Mouse (Mus musculus) stomach, embryonic 16.5 days (tissue): ENCODE data around the gene Acox1. TPM values are rescaled to one million over a fixed set of nuclear protein-coding genes. Genes with fewer than 3 reads are reported as not detected.

ENCODE experiments used
- ATAC-seq: fragments of 200-750 bp; cut with Nextera tagmentation; 2 replicates; pipeline ENCODE4 v1.8.0; 2017; ENCODE audit warnings: moderate number of reproducible peaks, moderate TSS enrichment; ENCODE audit not compliant: insufficient read depth, low FRiP score
- H3K27ac ChIP-seq: fragments of 300-500 bp; sonication (generic); 2 replicates; pipeline ENCODE4 v1.5.1; 2014; ENCODE audit warnings: low read length
- H3K27me3 ChIP-seq: fragments of 300-500 bp; sonication (generic); 2 replicates; pipeline ENCODE4 v1.6.1; 2014; ENCODE audit warnings: low read length, control low read depth, mixed read lengths; ENCODE audit not compliant: control insufficient read depth, insufficient read depth
- H3K36me3 ChIP-seq: fragments of 300-500 bp; sonication (generic); 2 replicates; pipeline ENCODE4 v1.6.1; 2014; ENCODE audit warnings: low read length; ENCODE audit not compliant: control insufficient read depth, insufficient read depth
- H3K4me1 ChIP-seq: fragments of 300-500 bp; sonication (generic); 2 replicates; pipeline ENCODE4 v1.6.1; 2014; ENCODE audit warnings: low read length, control low read depth, mixed read lengths; ENCODE audit not compliant: control insufficient read depth, insufficient read depth
- H3K4me2 ChIP-seq: fragments of 300-500 bp; sonication (generic); 2 replicates; pipeline ENCODE4 v1.6.1; 2014; ENCODE audit warnings: low read depth, low read length, mixed read lengths
- H3K4me3 ChIP-seq: fragments of 300-500 bp; sonication (generic); replicated peaks from 2 replicates; pipeline ENCODE4 v1.5.1; 2014; ENCODE audit warnings: mild to moderate bottlenecking, low read length
- H3K9ac ChIP-seq: fragments of 300-500 bp; sonication (generic); 2 replicates; pipeline ENCODE4 v1.6.1; 2014; ENCODE audit warnings: low read length
- H3K9me3 ChIP-seq: fragments of 300-500 bp; sonication (generic); replicated peaks from 2 replicates; pipeline ENCODE4 v1.6.1; 2016; ENCODE audit warnings: low read length, control low read depth; ENCODE audit not compliant: control insufficient read depth
- WGBS: fragments of 180-500 bp; shearing (Covaris S2); extraction: QIAGEN DNeasy Blood & Tissue Kit; methylation state at CpG from one replicate; pipeline ENCODE4 v1.1.7; 2014; 5-methylcytosine and 5-hydroxymethylcytosine counted together
- polyA plus RNA-seq: library from polyadenylated mRNA; unstranded; fragments of >200 nt; fragmentation: Nextera tagmentation; extraction: Ambion mirVana; gene quantifications from 2 replicates; pipeline ENCODE4 v1.2.1, GENCODE M21; 2015

Gene Acox1
- polyA plus RNA-seq, 1 experiment from 2014 or later, result 50.8 TPM

GRCm38 (mm10) chr11:116143468-116143867 is 55.4 kb downstream of the Acox1 start:
- H3K27me3 ChIP-seq, result no peaks in the 10 kb centered on the region
- ATAC-seq, result no peak
- H3K9me3 ChIP-seq, result no peaks in the 10 kb centered on the region
- H3K4me1 ChIP-seq, result peaks cover 11% of the 10 kb centered on the region; the same call in 1 of the 2 replicates
- H3K4me3 ChIP-seq, result no peak overlapping the region
- 84% methylated on average over 3 of the region's 3 CpGs for WGBS
- H3K4me2 ChIP-seq, result no peak overlapping the region
- H3K9ac ChIP-seq, result no peak overlapping the region
- no peak overlapping the region for H3K27ac ChIP-seq
- 0 out of 2 replicates have a peak, but pooled peaks cover 11% of the 10 kb centered on the region for H3K36me3 ChIP-seq

- Histone ChIP-seq H3K27ac (no peak overlapping the region), H3K27me3 (no peaks in the 10 kb centered on the region), H3K4me2 (no peak overlapping the region), H3K4me1 (peaks cover 16% of the 10 kb centered on the region; the same call in 1 of the 2 replicates), H3K36me3 (0 out of 2 replicates have a peak, but pooled peaks cover 9% of the 10 kb centered on the region), H3K9ac (no peak overlapping the region), H3K9me3 (no peaks in the 10 kb centered on the region), H3K4me3 (no peak overlapping the region)
- no peak for ATAC-seq
- 73% methylated on average over 10 of the region's 10 CpGs for WGBS
Observed at GRCm38 (mm10) chr11:116142211-116142991, 56.4 kb downstream of the Acox1 start.

GRCm38 (mm10) chr11:116138468-116139138 is 60.2 kb downstream of the Acox1 start, which contains the start of gene Mrpl38:
Gene Mrpl38, minus strand, starts transcription at chr11:116138868.
- Histone ChIP-seq H3K4me1 (peaks cover 13% of the 10 kb centered on the region; the same call in 1 of the 2 replicates), H3K36me3 (0 out of 2 replicates have a peak, but pooled peaks cover 6% of the 10 kb centered on the region), H3K9me3 (no peaks in the 10 kb centered on the region), H3K9ac (peak within 1 kb of the TSS; percentile 72), H3K27ac (peak within 1 kb of the TSS; percentile 25), H3K27me3 (no peaks in the 10 kb centered on the region), H3K4me2 (peak within 1 kb of the TSS; percentile 71), H3K4me3 (peak within 1 kb of the TSS; percentile 65)
- under 1% methylated on average over 60 of the region's 60 CpGs for WGBS
- peak; percentile 96 for ATAC-seq

DNA sequence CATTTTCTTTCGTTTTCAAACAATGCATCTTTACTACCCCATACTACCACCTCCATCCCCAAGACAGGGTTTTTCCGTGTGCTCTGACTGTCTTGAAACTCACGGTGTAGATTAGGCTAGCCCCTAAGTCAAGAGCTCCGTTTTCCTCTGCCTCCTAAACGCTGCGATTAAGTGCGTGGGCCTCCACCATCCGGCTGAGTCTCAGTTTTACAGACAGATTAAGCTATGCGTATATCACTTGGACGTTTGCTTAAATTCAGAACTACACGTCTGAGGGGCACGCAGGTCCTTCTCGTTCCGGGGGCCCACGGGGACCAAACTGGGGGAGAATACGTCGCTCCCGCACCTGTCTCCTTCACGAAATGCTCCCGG is 60.8 kb downstream of the Acox1 start:
- Histone ChIP-seq H3K27ac (peak overlapping the region; percentile 25; the same call in 1 of the 2 replicates), H3K9ac (peak overlapping the region; percentile 72), H3K27me3 (no peaks in the 10 kb centered on the region), H3K9me3 (no peaks in the 10 kb centered on the region), H3K36me3 (0 out of 2 replicates have a peak, but pooled peaks cover 3% of the 10 kb centered on the region), H3K4me1 (peaks cover 13% of the 10 kb centered on the region; the same call in 1 of the 2 replicates), H3K4me2 (peak overlapping the region; percentile 71), H3K4me3 (peak overlapping the region; percentile 65)
- no peak for ATAC-seq
- under 1% methylated on average over 20 of the region's 20 CpGs for WGBS

DNA sequence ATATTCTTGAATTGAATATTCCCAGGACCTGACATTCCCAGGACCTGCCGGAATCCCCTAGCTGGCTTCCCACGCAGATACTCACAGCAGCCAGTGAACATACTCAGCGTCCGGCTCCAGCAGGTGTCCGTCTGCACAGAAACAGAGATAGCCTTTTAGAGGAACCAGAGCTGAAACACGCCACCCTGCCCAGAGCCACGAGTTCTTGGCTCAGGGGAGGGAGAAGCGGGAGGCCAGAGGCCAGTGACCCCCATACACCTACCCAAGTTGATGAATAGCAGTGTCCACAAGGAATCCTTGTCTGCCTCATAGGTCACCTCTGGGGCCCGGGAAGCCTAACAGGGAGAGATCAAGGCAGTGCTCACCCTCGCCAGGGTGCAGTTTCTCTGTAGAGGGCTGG is 64.7 kb downstream of the Acox1 start:
- Histone ChIP-seq H3K4me3 (no peak overlapping the region), H3K9me3 (no peaks in the 10 kb centered on the region), H3K4me2 (no peak overlapping the region), H3K36me3 (0 out of 2 replicates have a peak, but pooled peaks cover 3% of the 10 kb centered on the region), H3K27ac (no peak overlapping the region), H3K27me3 (no peaks in the 10 kb centered on the region), H3K9ac (no peak overlapping the region), H3K4me1 (peaks cover 30% of the 10 kb centered on the region)
- WGBS, result 82% methylated on average over 10 of the region's 10 CpGs
- ATAC-seq, result no peak

DNA sequence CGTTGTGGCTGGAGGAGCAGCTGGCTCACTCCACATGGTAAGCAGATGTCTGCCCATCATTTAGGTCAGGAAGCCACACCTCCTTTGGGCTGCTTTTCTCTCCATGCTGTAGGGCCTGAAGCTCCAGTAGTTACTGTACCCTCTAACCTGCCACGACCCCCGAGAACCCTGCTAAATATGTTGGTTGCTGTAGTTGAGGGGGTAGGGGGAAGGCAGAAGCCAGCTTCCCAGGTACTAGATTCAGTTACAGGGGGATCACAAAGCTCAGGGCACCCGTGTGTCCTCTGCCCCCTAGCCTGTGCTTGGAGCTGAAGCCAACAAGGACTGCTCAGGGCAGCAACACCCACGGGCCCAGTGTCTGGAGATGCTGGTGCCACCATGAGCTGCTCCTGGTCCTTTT is 65.3 kb downstream of the Acox1 start:
- H3K9ac ChIP-seq, result no peak overlapping the region
- H3K4me3 ChIP-seq, result no peak overlapping the region
- no peak for ATAC-seq
- H3K4me2 ChIP-seq, result no peak overlapping the region
- H3K9me3 ChIP-seq, result no peaks in the 10 kb centered on the region
- H3K36me3 ChIP-seq, result 0 out of 2 replicates have a peak, but pooled peaks cover 3% of the 10 kb centered on the region
- H3K27ac ChIP-seq, result no peak overlapping the region
- 68% methylated on average over 5 of the region's 5 CpGs for WGBS
- H3K27me3 ChIP-seq, result no peaks in the 10 kb centered on the region
- H3K4me1 ChIP-seq, result peaks cover 30% of the 10 kb centered on the region

- no peak overlapping the region for H3K9ac ChIP-seq
- ATAC-seq, result no peak
- peaks cover 33% of the 10 kb centered on the region for H3K4me1 ChIP-seq
- no peak overlapping the region for H3K4me2 ChIP-seq
- no peak overlapping the region for H3K27ac ChIP-seq
- H3K27me3 ChIP-seq, result no peaks in the 10 kb centered on the region
- H3K36me3 ChIP-seq, result 0 out of 2 replicates have a peak, but pooled peaks cover 3% of the 10 kb centered on the region
- WGBS, result 80% methylated on average over 16 of the region's 16 CpGs
- H3K4me3 ChIP-seq, result no peak overlapping the region
- no peaks in the 10 kb centered on the region for H3K9me3 ChIP-seq
Observed at GRCm38 (mm10) chr11:116132366-116133333, 66.2 kb downstream of the Acox1 start.

GRCm38 (mm10) chr11:116131349-116132170 is 67.3 kb downstream of the Acox1 start:
- Histone ChIP-seq H3K4me3 (peak overlapping the region; percentile 70), H3K27me3 (no peaks in the 10 kb centered on the region), H3K4me1 (peaks cover 40% of the 10 kb centered on the region), H3K27ac (peak overlapping the region; percentile 99), H3K4me2 (peak overlapping the region; percentile 58), H3K36me3 (peaks cover 4% of the 10 kb centered on the region; the same call in 1 of the 2 replicates), H3K9ac (peak overlapping the region; percentile 89), H3K9me3 (no peaks in the 10 kb centered on the region)
- 0 out of 2 replicates have a peak, but pooled peaks have one; percentile 0 for ATAC-seq
- WGBS, result 75% methylated on average over 15 of the region's 15 CpGs
